8 mouse cellular contexts compared by ENCODE assay signal in genomic region chr8:20550054-20550778, GRCm38 (mm10).
DNase-seq lines count a peak whose midpoint lies in the region; ATAC-seq and TF ChIP-seq lines count a peak whose summit lies in the region.
"Not testable (repeated sequence)": the region's sequence is repeated elsewhere in the genome, so short reads cannot be mapped to it uniquely, and the experiment has no call there.

No protein-coding gene starts in this region.

- peak; percentile 100 for ATAC-seq in G1E (ENCODE audit: extremely low read depth, insufficient number of reproducible peaks, low FRiP score, poor library complexity, severe bottlenecking)
- ATAC-seq in hindbrain, embryonic 11.5 days (ENCODE audit: low FRiP score), result peak; percentile 100
- ATAC-seq in lung, embryonic 14.5 days (ENCODE audit: insufficient read depth), result peak; percentile 100

- 12% methylated on average over 58 of the region's 64 CpGs for WGBS in hindbrain, embryonic 11.5 days
- WGBS in lung, embryonic 14.5 days, result 4% methylated on average over 55 of the region's 64 CpGs
- WGBS in olfactory bulb, adult 2 months, result 12% methylated on average over 64 of the region's 64 CpGs
- WGBS in thymus, adult 2 months, result 14% methylated on average over 64 of the region's 64 CpGs

- H3K27ac ChIP-seq in hindbrain, embryonic 11.5 days (ENCODE audit: low read depth, low read length); olfactory bulb, adult 2 months (ENCODE audit: insufficient read depth, low read depth, low read length); thymus, adult 2 months (ENCODE audit: control insufficient read depth, insufficient read depth, low read length): not testable (repeated sequence)
- H3K27ac ChIP-seq in lung, embryonic 14.5 days (ENCODE audit: low read depth), result peak overlapping the region; percentile 85; the same call in 1 of the 2 replicates

- H3K4me1 ChIP-seq in G1E (ENCODE audit: insufficient read depth, low read depth, low read length); hindbrain, embryonic 11.5 days (replicated peaks; ENCODE audit: control insufficient read depth, insufficient read depth, low read length); lung, embryonic 14.5 days (ENCODE audit: insufficient read depth); olfactory bulb, adult 2 months (ENCODE audit: control insufficient read depth, insufficient read depth, low read length); thymus, adult 2 months (replicated peaks; ENCODE audit: control insufficient read depth, insufficient read depth, low read length): not testable (repeated sequence)

- H3K4me3 ChIP-seq in G1E (ENCODE audit: low read depth, low read length), result peak overlapping the region; percentile 69
- H3K4me3 ChIP-seq in hindbrain, embryonic 11.5 days (ENCODE audit: low read depth, low read length), result peak overlapping the region; percentile 47
- H3K4me3 ChIP-seq in lung, embryonic 14.5 days (ENCODE audit: low read depth, low read length), result peak overlapping the region; percentile 55
- peak overlapping the region; percentile 61 for H3K4me3 ChIP-seq in olfactory bulb, adult 2 months (ENCODE audit: insufficient read depth, low read depth, low read length)
- peak overlapping the region; percentile 93 for H3K4me3 ChIP-seq in thymus, adult 2 months (ENCODE audit: control insufficient read depth, insufficient read depth, low read length)

- not testable (repeated sequence) for TF ChIP-seq POLR2A in olfactory bulb, adult 2 months (IDR thresholded peaks at IDR 0.05; ENCODE audit: insufficient read depth, low read depth, low read length); thymus, adult 2 months (IDR thresholded peaks at IDR 0.05; ENCODE audit: control insufficient read depth, extremely low read depth, insufficient read depth, low read length, poor library complexity)

- H3K27me3 ChIP-seq in G1E (ENCODE audit: insufficient read depth, low read length); hindbrain, embryonic 11.5 days (ENCODE audit: control insufficient read depth, insufficient read depth, low read length); lung, embryonic 14.5 days (ENCODE audit: insufficient read depth, low read length); thymus, adult 2 months (ENCODE audit: control insufficient read depth, insufficient read depth, low read length): not testable (repeated sequence)

- not testable (repeated sequence) for H3K36me3 ChIP-seq in G1E (replicated peaks); hindbrain, embryonic 11.5 days (ENCODE audit: control insufficient read depth, insufficient read depth, low read length); lung, embryonic 14.5 days (ENCODE audit: insufficient read depth); thymus, adult 2 months (ENCODE audit: control insufficient read depth, insufficient read depth, low read length)

- not testable (repeated sequence) for H3K9me3 ChIP-seq in G1E (replicated peaks); hindbrain, embryonic 11.5 days (ENCODE audit: control insufficient read depth, low read length); lung, embryonic 14.5 days (ENCODE audit: low read depth, low read length)

- H3K4me2 ChIP-seq in hindbrain, embryonic 11.5 days (replicated peaks; ENCODE audit: low read depth, low read length), result peak overlapping the region; percentile 8; the same call in 1 of the 2 replicates
- peak overlapping the region; percentile 51 for H3K4me2 ChIP-seq in lung, embryonic 14.5 days

- H3K9ac ChIP-seq in hindbrain, embryonic 11.5 days (ENCODE audit: low read depth, low read length), result peak overlapping the region; percentile 67
- peak overlapping the region; percentile 87 for H3K9ac ChIP-seq in lung, embryonic 14.5 days

- not testable (repeated sequence) for DNase-seq in G1E (ENCODE audit: low spot score)
- DNase-seq in cerebellum, adult 9-11 months, result peak; percentile 99
- peak; percentile 99 to 100 for DNase-seq in frontal cortex, postnatal 14 days (ENCODE audit: low spot score in 2 of 2)
- peak; percentile 50 for DNase-seq in hindbrain, embryonic 11.5 days (ENCODE audit: low spot score)
- peak; percentile 97 for DNase-seq in layer of hippocampus, adult 9-11 months
- DNase-seq in lung, embryonic 14.5 days, result peak; percentile 43
- peak; percentile 93 for DNase-seq in thymus, adult 2 months

- TF ChIP-seq CTCF in G1E (IDR thresholded peaks at IDR 0.05; ENCODE audit: low read depth, low read length); olfactory bulb, adult 2 months (IDR thresholded peaks at IDR 0.05; ENCODE audit: insufficient read depth, low read depth, low read length); thymus, adult 2 months (IDR thresholded peaks at IDR 0.05; ENCODE audit: borderline replicate concordance, control insufficient read depth, extremely low read depth, insufficient read depth, low read length, poor library complexity): not testable (repeated sequence)
- peak; percentile 60 for TF ChIP-seq CTCF in lung, embryonic 14.5 days (IDR thresholded peaks at IDR 0.05; ENCODE audit: low read depth)
